Mouse (Mus musculus): ENCODE measurements around the gene Kifc3. TPM values are rescaled to one million over a fixed set of nuclear protein-coding genes. Genes with fewer than 3 reads are reported as not detected.

The Kifc3 gene
- polyA plus RNA-seq, 1 experiment from 2014 or later, result 24.0 TPM

GRCm38 (mm10) chr8:95205946-95206345 is 3.3 kb upstream of the Kifc3 start:
- WGBS, result 14% methylated on average over 8 of the region's 8 CpGs
- peaks cover 6% of the 10 kb centered on the region; the same call in 1 of the 2 replicates for H3K4me1 ChIP-seq (ENCODE audit: control insufficient read depth, insufficient read depth, low read depth, low read length)
- H3K4me2 ChIP-seq (ENCODE audit: low read length), result no peak overlapping the region
- H3K36me3 ChIP-seq (ENCODE audit: control insufficient read depth, insufficient read depth, low read length), result no peaks in the 10 kb centered on the region
- no peaks in the 10 kb centered on the region for H3K9me3 ChIP-seq (ENCODE audit: control insufficient read depth, low read length)
- no peak overlapping the region for H3K4me3 ChIP-seq (ENCODE audit: low read length)
- H3K27me3 ChIP-seq (replicated peaks; ENCODE audit: control insufficient read depth, insufficient read depth, low read length), result no peaks in the 10 kb centered on the region
- H3K27ac ChIP-seq (ENCODE audit: low read depth, low read length), result peak overlapping the region; percentile 56
- H3K9ac ChIP-seq (ENCODE audit: low read depth, low read length), result no peak overlapping the region
- peak; percentile 69 for ATAC-seq

- WGBS, result 19% methylated on average over 10 of the region's 10 CpGs
- Histone ChIP-seq H3K9me3 (ENCODE audit: control insufficient read depth, low read length) (no peaks in the 10 kb centered on the region), H3K9ac (ENCODE audit: low read depth, low read length) (no peak overlapping the region), H3K4me1 (ENCODE audit: control insufficient read depth, insufficient read depth, low read depth, low read length) (peaks cover 3% of the 10 kb centered on the region; the same call in 1 of the 2 replicates), H3K36me3 (ENCODE audit: control insufficient read depth, insufficient read depth, low read length) (no peaks in the 10 kb centered on the region), H3K27me3 (replicated peaks; ENCODE audit: control insufficient read depth, insufficient read depth, low read length) (no peaks in the 10 kb centered on the region), H3K4me3 (ENCODE audit: low read length) (no peak overlapping the region), H3K4me2 (ENCODE audit: low read length) (no peak overlapping the region), H3K27ac (ENCODE audit: low read depth, low read length) (no peak overlapping the region)
- peak; percentile 83 for ATAC-seq
Measured at GRCm38 (mm10) chr8:95204039-95204380, 1.4 kb upstream of the Kifc3 start.

- Histone ChIP-seq H3K4me1 (ENCODE audit: control insufficient read depth, insufficient read depth, low read depth, low read length) (peaks cover 3% of the 10 kb centered on the region; the same call in 1 of the 2 replicates), H3K27ac (ENCODE audit: low read depth, low read length) (no peak overlapping the region), H3K9ac (ENCODE audit: low read depth, low read length) (no peak overlapping the region), H3K36me3 (ENCODE audit: control insufficient read depth, insufficient read depth, low read length) (no peaks in the 10 kb centered on the region), H3K27me3 (replicated peaks; ENCODE audit: control insufficient read depth, insufficient read depth, low read length) (no peaks in the 10 kb centered on the region), H3K4me3 (ENCODE audit: low read length) (no peak overlapping the region), H3K9me3 (ENCODE audit: control insufficient read depth, low read length) (no peaks in the 10 kb centered on the region), H3K4me2 (ENCODE audit: low read length) (no peak overlapping the region)
- ATAC-seq, result peak; percentile 29; the same call in 1 of the 2 replicates
- WGBS, result 51% methylated on average over 9 of the region's 9 CpGs
Measured at GRCm38 (mm10) chr8:95203326-95204038, 870 bp upstream of the Kifc3 start.

DNA sequence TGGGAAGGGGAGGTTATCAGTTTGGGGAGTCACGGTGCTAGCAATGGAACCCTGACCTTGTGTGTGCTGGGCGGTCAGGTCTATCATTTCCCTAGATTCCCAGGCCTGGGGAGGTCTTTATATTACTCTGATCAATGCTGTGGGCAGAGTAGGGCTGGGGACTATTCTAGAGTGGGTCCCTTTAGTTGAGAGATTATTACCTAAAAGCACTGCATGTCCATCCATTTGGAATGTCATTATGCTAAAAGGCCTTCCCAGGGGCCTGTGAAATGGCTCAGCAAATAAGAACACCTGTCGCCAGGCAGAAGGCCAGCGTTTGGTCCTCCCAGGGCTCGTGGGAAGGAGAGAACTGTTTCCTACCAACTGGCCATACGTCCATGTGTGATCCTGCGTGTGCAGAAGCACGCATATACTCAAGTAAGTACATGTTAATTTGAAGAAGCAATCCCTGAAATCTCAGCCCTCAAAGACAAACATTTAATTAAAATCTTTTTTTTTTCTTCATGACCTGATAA is 499 bp downstream of the Kifc3 start:
- Histone ChIP-seq H3K27me3 (replicated peaks; ENCODE audit: control insufficient read depth, insufficient read depth, low read length) (no peaks in the 10 kb centered on the region), H3K9ac (ENCODE audit: low read depth, low read length) (no peak overlapping the region), H3K36me3 (ENCODE audit: control insufficient read depth, insufficient read depth, low read length) (no peaks in the 10 kb centered on the region), H3K4me1 (ENCODE audit: control insufficient read depth, insufficient read depth, low read depth, low read length) (peaks cover 3% of the 10 kb centered on the region; the same call in 1 of the 2 replicates), H3K9me3 (ENCODE audit: control insufficient read depth, low read length) (no peaks in the 10 kb centered on the region), H3K4me2 (ENCODE audit: low read length) (no peak overlapping the region), H3K27ac (ENCODE audit: low read depth, low read length) (no peak overlapping the region), H3K4me3 (ENCODE audit: low read length) (no peak overlapping the region)
- no peak for ATAC-seq
- 73% methylated on average over 8 of the region's 8 CpGs for WGBS

DNA sequence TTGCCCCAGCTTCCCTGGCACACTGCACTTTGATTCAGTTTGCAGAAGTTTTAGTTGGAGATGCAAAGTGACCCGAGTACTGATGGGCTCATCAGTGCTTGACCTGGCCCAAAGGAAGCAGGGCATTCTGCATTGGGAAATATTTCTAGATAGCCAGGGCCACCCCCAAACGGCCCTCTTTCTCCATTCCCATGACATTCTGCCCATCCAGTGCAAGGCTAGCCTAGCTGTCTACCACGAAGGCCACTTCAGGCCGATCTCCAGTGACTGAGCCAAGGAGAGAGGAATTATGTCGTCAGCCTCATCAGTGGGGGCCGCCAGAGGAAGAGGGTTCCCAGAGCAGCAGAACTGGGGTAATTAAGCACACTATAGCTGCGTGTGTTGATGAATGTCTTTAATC is 1.1 kb downstream of the Kifc3 start:
- H3K9ac ChIP-seq (ENCODE audit: low read depth, low read length), result no peak overlapping the region
- WGBS, result 50% methylated on average over 7 of the region's 7 CpGs
- H3K4me1 ChIP-seq (ENCODE audit: control insufficient read depth, insufficient read depth, low read depth, low read length), result peaks cover 3% of the 10 kb centered on the region; the same call in 1 of the 2 replicates
- ATAC-seq, result no peak
- no peak overlapping the region for H3K4me3 ChIP-seq (ENCODE audit: low read length)
- H3K4me2 ChIP-seq (ENCODE audit: low read length), result no peak overlapping the region
- H3K9me3 ChIP-seq (ENCODE audit: control insufficient read depth, low read length), result no peaks in the 10 kb centered on the region
- no peak overlapping the region for H3K27ac ChIP-seq (ENCODE audit: low read depth, low read length)
- no peaks in the 10 kb centered on the region for H3K36me3 ChIP-seq (ENCODE audit: control insufficient read depth, insufficient read depth, low read length)
- H3K27me3 ChIP-seq (replicated peaks; ENCODE audit: control insufficient read depth, insufficient read depth, low read length), result no peaks in the 10 kb centered on the region

DNA sequence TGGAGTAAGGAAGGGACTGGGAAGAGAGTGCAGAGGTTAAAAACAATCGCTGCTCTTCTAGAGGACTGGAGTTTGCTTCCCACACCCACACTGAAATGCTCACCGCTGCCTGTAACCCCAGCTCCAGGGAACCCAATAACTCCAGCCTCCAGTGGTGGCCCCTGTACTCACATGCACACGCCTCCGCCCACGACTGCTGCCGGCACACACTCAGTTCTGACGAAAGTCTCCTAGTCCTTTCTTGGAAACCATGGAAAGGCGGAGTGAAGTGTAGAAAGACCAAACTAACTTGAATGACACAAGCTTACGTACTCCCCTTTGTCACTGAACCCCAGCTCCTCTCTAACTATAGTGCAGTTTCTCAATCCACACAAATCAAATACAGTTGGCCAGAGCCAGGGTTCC is 2.6 kb downstream of the Kifc3 start:
- 75% methylated on average over 9 of the region's 9 CpGs for WGBS

GRCm38 (mm10) chr8:95195728-95196127 is 6.9 kb downstream of the Kifc3 start:
- H3K9ac ChIP-seq (ENCODE audit: low read depth, low read length), result no peak overlapping the region
- no peak overlapping the region for H3K27ac ChIP-seq (ENCODE audit: low read depth, low read length)
- no peaks in the 10 kb centered on the region for H3K9me3 ChIP-seq (ENCODE audit: control insufficient read depth, low read length)
- no peak overlapping the region for H3K4me3 ChIP-seq (ENCODE audit: low read length)
- ATAC-seq, result no peak
- 73% methylated on average over 11 of the region's 11 CpGs for WGBS
- H3K4me1 ChIP-seq (ENCODE audit: control insufficient read depth, insufficient read depth, low read depth, low read length), result no peaks in the 10 kb centered on the region
- H3K4me2 ChIP-seq (ENCODE audit: low read length), result no peak overlapping the region
- no peaks in the 10 kb centered on the region for H3K36me3 ChIP-seq (ENCODE audit: control insufficient read depth, insufficient read depth, low read length)
- H3K27me3 ChIP-seq (replicated peaks; ENCODE audit: control insufficient read depth, insufficient read depth, low read length), result no peaks in the 10 kb centered on the region

More for the DNA sequence above, 2.6 kb downstream of the Kifc3 start:
- H3K9me3 ChIP-seq (ENCODE audit: control insufficient read depth, low read length), result no peaks in the 10 kb centered on the region
- H3K4me3 ChIP-seq (ENCODE audit: low read length), result no peak overlapping the region
- H3K4me1 ChIP-seq (ENCODE audit: control insufficient read depth, insufficient read depth, low read depth, low read length), result no peaks in the 10 kb centered on the region; the same call in 1 of the 2 replicates
- H3K27ac ChIP-seq (ENCODE audit: low read depth, low read length), result no peak overlapping the region
- no peak for ATAC-seq
- no peak overlapping the region for H3K4me2 ChIP-seq (ENCODE audit: low read length)
- no peaks in the 10 kb centered on the region for H3K27me3 ChIP-seq (replicated peaks; ENCODE audit: control insufficient read depth, insufficient read depth, low read length)
- no peaks in the 10 kb centered on the region for H3K36me3 ChIP-seq (ENCODE audit: control insufficient read depth, insufficient read depth, low read length)
- H3K9ac ChIP-seq (ENCODE audit: low read depth, low read length), result no peak overlapping the region

- 89% methylated on average over 9 of the region's 9 CpGs for WGBS
- Histone ChIP-seq H3K4me2 (ENCODE audit: low read length) (no peak overlapping the region), H3K36me3 (ENCODE audit: control insufficient read depth, insufficient read depth, low read length) (no peaks in the 10 kb centered on the region), H3K4me1 (ENCODE audit: control insufficient read depth, insufficient read depth, low read depth, low read length) (no peaks in the 10 kb centered on the region), H3K4me3 (ENCODE audit: low read length) (no peak overlapping the region), H3K9ac (ENCODE audit: low read depth, low read length) (no peak overlapping the region), H3K27ac (ENCODE audit: low read depth, low read length) (no peak overlapping the region), H3K27me3 (replicated peaks; ENCODE audit: control insufficient read depth, insufficient read depth, low read length) (no peaks in the 10 kb centered on the region), H3K9me3 (ENCODE audit: control insufficient read depth, low read length) (no peaks in the 10 kb centered on the region)
- ATAC-seq, result no peak
Measured at GRCm38 (mm10) chr8:95191497-95192175, 11.0 kb downstream of the Kifc3 start.

DNA sequence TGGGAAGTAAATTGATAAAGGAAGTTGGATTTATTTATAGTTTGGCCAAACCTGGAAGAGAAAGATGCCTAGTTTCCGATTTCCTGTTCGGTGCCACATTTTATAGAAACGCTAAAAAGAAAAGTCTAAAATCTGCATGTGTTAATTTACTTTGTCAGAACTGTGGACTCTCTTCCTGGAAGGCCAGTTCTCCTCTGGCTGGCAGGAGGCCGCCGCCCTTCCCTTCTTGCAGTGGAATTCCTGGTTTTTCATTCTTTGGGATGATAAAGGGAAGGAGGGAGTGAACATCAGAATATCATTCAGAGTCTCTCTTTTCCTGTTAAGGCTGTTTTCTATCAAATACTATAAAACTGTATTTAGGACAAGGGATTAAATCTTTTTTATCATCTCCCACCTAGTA is 15.0 kb downstream of the Kifc3 start:
- 80% methylated on average over 5 of the region's 5 CpGs for WGBS
- H3K4me2 ChIP-seq (ENCODE audit: low read length), result no peak overlapping the region

More for the DNA sequence above, 15.0 kb downstream of the Kifc3 start:
- Histone ChIP-seq H3K9me3 (ENCODE audit: control insufficient read depth, low read length) (no peaks in the 10 kb centered on the region), H3K27me3 (replicated peaks; ENCODE audit: control insufficient read depth, insufficient read depth, low read length) (no peaks in the 10 kb centered on the region), H3K36me3 (ENCODE audit: control insufficient read depth, insufficient read depth, low read length) (no peaks in the 10 kb centered on the region), H3K27ac (ENCODE audit: low read depth, low read length) (no peak overlapping the region), H3K4me3 (ENCODE audit: low read length) (no peak overlapping the region), H3K4me1 (ENCODE audit: control insufficient read depth, insufficient read depth, low read depth, low read length) (no peaks in the 10 kb centered on the region), H3K9ac (ENCODE audit: low read depth, low read length) (no peak overlapping the region)
- ATAC-seq, result no peak
